In the genomic region with DNA sequence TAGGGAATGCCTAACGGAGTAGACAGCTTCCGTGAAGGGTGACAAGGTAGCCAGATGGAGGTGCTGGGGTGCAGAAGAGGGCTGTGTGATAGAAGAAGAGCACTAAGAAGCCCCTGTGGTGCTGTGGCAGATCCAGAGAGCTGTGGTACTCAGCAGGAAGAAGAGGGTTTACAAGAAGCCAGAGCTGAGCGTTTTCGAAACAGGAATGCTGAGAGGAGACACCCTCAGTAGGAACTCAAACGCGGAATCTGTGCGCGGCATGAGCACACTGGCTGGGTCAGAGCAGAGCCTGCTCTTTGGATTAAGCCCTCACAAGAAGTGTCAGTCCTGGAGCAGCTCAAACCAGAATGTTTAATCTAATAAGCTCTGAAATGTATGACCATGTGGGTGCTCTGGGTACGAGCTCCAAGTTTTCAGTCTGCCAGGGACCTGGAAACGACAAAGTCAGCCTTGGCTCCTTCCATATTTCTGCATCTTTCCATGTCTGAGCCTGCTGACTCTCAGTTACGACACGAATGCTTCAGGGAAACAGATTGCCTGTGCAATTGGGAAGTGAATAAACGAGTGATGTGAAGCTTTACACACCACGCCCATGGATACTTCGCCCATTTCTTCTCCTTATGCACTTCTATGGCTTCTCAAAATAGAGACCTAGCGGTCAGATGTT, we compare ENCODE assay signal across 16 mouse cellular contexts.
DNase-seq lines count a peak whose midpoint lies in the region; ATAC-seq lines count a peak whose summit lies in the region.
"Had no signal": no experiment of that assay in that cellular context is flagged by ENCODE, and none has a peak within 500 bp of the region (broad histone marks: within the 10 kb centered on the region; RNA-seq: fewer than 3 reads in every experiment).

No protein-coding gene starts in this region.

- DNase-seq in heart, adult 11 months: peak; percentile 73
- no peak for DNase-seq in heart, postnatal 4 days
- peak; percentile 56 for DNase-seq in brain, adult 2 months (ENCODE audit: low read depth, low spot score)
- DNase-seq in spleen, adult 12 weeks (ENCODE audit: low spot score): no peak
- DNase-seq in spleen, adult 18-20 months: no peak
- DNase-seq: adrenal gland, postnatal 10 days; cerebellum, adult 11 months; cerebellum, adult 9-11 months; gastrocnemius, adult 2 months; heart, adult 18-20 months; heart, postnatal 10 days; kidney, adult 11 months; right cerebral cortex, postnatal 4 days; thymus, adult 2 months had no signal

- peak; percentile 34; the same call in 1 of the 2 replicates for ATAC-seq in common myeloid progenitor, adult 5-6 weeks (replicated peaks; ENCODE audit: low read depth, poor library complexity, severe bottlenecking)
- ATAC-seq in megakaryocyte progenitor cell, adult 5-6 weeks (replicated peaks; ENCODE audit: poor library complexity): peak; percentile 54

Comparison
In these comparisons a context has a peak if more than half of its experiments do, and no peak if none do; other contexts are left out.
1. DNase-seq: peak in heart, adult 11 months (single experiment) and brain, adult 2 months (single experiment); none in heart, postnatal 4 days (single experiment), spleen, adult 12 weeks (single experiment) and spleen, adult 18-20 months (0 of 2).